Mouse (Mus musculus) G1E (cell line): Measurements from ENCODE around the gene Mb21d2. TPM values are rescaled to one million over a fixed set of nuclear protein-coding genes. Genes with fewer than 3 reads are reported as not detected.

Experiments used
- ATAC-seq: 2 replicates; pipeline ENCODE4 v1.8.0; 2016; ENCODE audit warnings: mild to moderate bottlenecking; ENCODE audit not compliant: insufficient number of reproducible peaks, poor library complexity, low FRiP score, severe bottlenecking; ENCODE audit errors: extremely low read depth
- DNase-seq: peaks from one replicate; pipeline ENCODE4 v3.0.0; 2012; ENCODE audit warnings: low spot score
- H3K27me3 ChIP-seq: 2 replicates; pipeline ENCODE4 v1.6.1; 2012; ENCODE audit warnings: mild to moderate bottlenecking, low read length, inconsistent platforms; ENCODE audit not compliant: insufficient read depth
- H3K36me3 ChIP-seq: replicated peaks from 2 replicates; pipeline ENCODE3; 2012; ENCODE audit warnings: mild to moderate bottlenecking, inconsistent platforms
- H3K4me1 ChIP-seq: 2 replicates; pipeline ENCODE4 v1.6.1; 2012; ENCODE audit warnings: low read depth, low read length, inconsistent platforms, mixed read lengths; ENCODE audit not compliant: insufficient read depth
- H3K4me3 ChIP-seq: 2 replicates; pipeline ENCODE4 v1.5.1; 2012; ENCODE audit warnings: low read depth, mild to moderate bottlenecking, inconsistent platforms, low read length, moderate library complexity, mixed read lengths
- H3K9me3 ChIP-seq: replicated peaks from 2 replicates; pipeline ENCODE4 v1.6.1; 2012; ENCODE audit warnings: inconsistent platforms
- CTCF ChIP-seq: IDR thresholded peaks from 2 replicates; pipeline ENCODE4 v1.5.1; 2012; ENCODE audit warnings: low read depth, low read length, inconsistent platforms, mixed read lengths
- GATA1 ChIP-seq: IDR thresholded peaks from 2 replicates; pipeline ENCODE4 v1.6.1; 2012; ENCODE audit warnings: borderline replicate concordance, low read length, inconsistent platforms, mixed read lengths
- GATA2 ChIP-seq: IDR thresholded peaks from 2 replicates; pipeline ENCODE4 v1.6.1; 2012; ENCODE audit warnings: low read depth, low read length, inconsistent platforms, borderline replicate concordance
- POLR2AphosphoS5 ChIP-seq: IDR thresholded peaks from 2 replicates; pipeline ENCODE4 v1.6.1; 2012; ENCODE audit warnings: low read depth, low read length, inconsistent platforms; ENCODE audit not compliant: insufficient replicate concordance
- TAL1 ChIP-seq: conservative IDR thresholded peaks from 2 replicates; pipeline ENCODE4 v1.6.1; 2012; ENCODE audit warnings: low read depth, low read length, inconsistent platforms, mixed read lengths
- polyA plus RNA-seq: library from polyadenylated mRNA; stranded (reverse); fragments of >175 nt; gene quantifications from 2 replicates; pipeline ENCODE4 v1.2.3, GENCODE M21; 2012
- total RNA-seq, 2 experiments: library from RNA; stranded (forward) in 1 of 2; stranded (reverse) in 1 of 2; fragments of 200-1000 nt in 1 of 2; fragments of >200 nt in 1 of 2; fragmentation: Nextera tagmentation in 1 of 2; gene quantifications; 2 replicates each; pipeline ENCODE4 v1.2.3; 2014 to 2017

Gene Mb21d2
- total and polyA plus RNA-seq, 3 experiments, result not detected

- TF ChIP-seq GATA1, result no peak
- no peak for TF ChIP-seq TAL1
- TF ChIP-seq CTCF, result no peak
- no peak for TF ChIP-seq GATA2
- TF ChIP-seq POLR2AphosphoS5, result no peak
- Histone ChIP-seq H3K4me1 (no peaks in the 10 kb centered on the region), H3K9me3 (peaks cover 45% of the 10 kb centered on the region), H3K27me3 (no peaks in the 10 kb centered on the region), H3K36me3 (no peaks in the 10 kb centered on the region), H3K4me3 (no peak overlapping the region)
- DNase-seq (no peak), ATAC-seq (no peak)
Measured at GRCm38 (mm10) chr16:28824781-28825180, 104.7 kb downstream of the Mb21d2 start.

GRCm38 (mm10) chr16:28821774-28822173, 107.7 kb downstream of the Mb21d2 start:
- no peak overlapping the region for H3K4me3 ChIP-seq
- no peaks in the 10 kb centered on the region for H3K27me3 ChIP-seq
- TF ChIP-seq POLR2AphosphoS5 (no peak), GATA2 (no peak)
- H3K4me1 ChIP-seq, result no peaks in the 10 kb centered on the region
- ATAC-seq (no peak), DNase-seq (no peak)
- H3K36me3 ChIP-seq, result no peaks in the 10 kb centered on the region
- H3K9me3 ChIP-seq, result peaks cover 27% of the 10 kb centered on the region

- ATAC-seq (no peak), DNase-seq (no peak)
- H3K36me3 ChIP-seq, result no peaks in the 10 kb centered on the region
- H3K4me1 ChIP-seq, result no peaks in the 10 kb centered on the region
- no peaks in the 10 kb centered on the region for H3K27me3 ChIP-seq
- TF ChIP-seq GATA2, result no peak
- no peak for TF ChIP-seq POLR2AphosphoS5
- H3K4me3 ChIP-seq, result no peak overlapping the region
- H3K9me3 ChIP-seq, result peaks cover 30% of the 10 kb centered on the region
Measured at GRCm38 (mm10) chr16:28818749-28819285, 110.7 kb downstream of the Mb21d2 start.

- H3K36me3 ChIP-seq, result no peaks in the 10 kb centered on the region
- no peaks in the 10 kb centered on the region for H3K4me1 ChIP-seq
- peaks cover 27% of the 10 kb centered on the region for H3K9me3 ChIP-seq
- TF ChIP-seq GATA2, result no peak
- no peaks in the 10 kb centered on the region for H3K27me3 ChIP-seq
- ATAC-seq (no peak), DNase-seq (no peak)
- H3K4me3 ChIP-seq, result no peak overlapping the region
Measured at GRCm38 (mm10) chr16:28813290-28813689, 116.2 kb downstream of the Mb21d2 start.

GRCm38 (mm10) chr16:28809089-28809488, 120.4 kb downstream of the Mb21d2 start:
- DNase-seq (no peak), ATAC-seq (no peak)
- no peak overlapping the region for H3K4me3 ChIP-seq
- H3K27me3 ChIP-seq, result no peaks in the 10 kb centered on the region
- H3K4me1 ChIP-seq, result no peaks in the 10 kb centered on the region
- TF ChIP-seq CTCF (no peak), GATA1 (no peak), TAL1 (no peak), POLR2AphosphoS5 (no peak), GATA2 (no peak)
- H3K9me3 ChIP-seq, result peaks cover 24% of the 10 kb centered on the region
- H3K36me3 ChIP-seq, result no peaks in the 10 kb centered on the region

GRCm38 (mm10) chr16:28793115-28793514, 136.4 kb downstream of the Mb21d2 start:
- DNase-seq (no peak), ATAC-seq (no peak)
- H3K9me3 ChIP-seq, result peaks cover 11% of the 10 kb centered on the region; the same call in 1 of the 2 replicates
- H3K36me3 ChIP-seq, result no peaks in the 10 kb centered on the region
- no peak for TF ChIP-seq POLR2AphosphoS5
- no peak for TF ChIP-seq CTCF
- TF ChIP-seq GATA2, result no peak
- no peak for TF ChIP-seq TAL1
- TF ChIP-seq GATA1, result no peak
- no peaks in the 10 kb centered on the region for H3K4me1 ChIP-seq
- no peak overlapping the region for H3K4me3 ChIP-seq
- no peaks in the 10 kb centered on the region for H3K27me3 ChIP-seq

Other genes starting within 250 kb of the Mb21d2 start
- 5.2 TPM in 1 of 2 replicates, not detected in the other for gene Fgf12, start 176.6 kb downstream of the Mb21d2 start, total RNA-seq (2014; fragmentation: Nextera tagmentation)
- gene Fgf12, start 176.6 kb downstream of the Mb21d2 start, total RNA-seq (2017), result 0.17 and 0.76 TPM in 2 replicates
- gene Fgf12, start 176.6 kb downstream of the Mb21d2 start, polyA plus RNA-seq, result not detected in 2 replicates